Mouse (Mus musculus) monocyte, adult 59 days (primary cell): ENCODE results near the gene Pkhd1. TPM values are rescaled to one million over a fixed set of nuclear protein-coding genes. Genes with fewer than 3 reads are reported as not detected.

Experiments
- total RNA-seq, 2 experiments: library from RNA; stranded (reverse); gene quantifications; one replicate each; pipeline ENCODE4 v1.2.4; 2023

The Pkhd1 gene
- not detected for total RNA-seq

DNA sequence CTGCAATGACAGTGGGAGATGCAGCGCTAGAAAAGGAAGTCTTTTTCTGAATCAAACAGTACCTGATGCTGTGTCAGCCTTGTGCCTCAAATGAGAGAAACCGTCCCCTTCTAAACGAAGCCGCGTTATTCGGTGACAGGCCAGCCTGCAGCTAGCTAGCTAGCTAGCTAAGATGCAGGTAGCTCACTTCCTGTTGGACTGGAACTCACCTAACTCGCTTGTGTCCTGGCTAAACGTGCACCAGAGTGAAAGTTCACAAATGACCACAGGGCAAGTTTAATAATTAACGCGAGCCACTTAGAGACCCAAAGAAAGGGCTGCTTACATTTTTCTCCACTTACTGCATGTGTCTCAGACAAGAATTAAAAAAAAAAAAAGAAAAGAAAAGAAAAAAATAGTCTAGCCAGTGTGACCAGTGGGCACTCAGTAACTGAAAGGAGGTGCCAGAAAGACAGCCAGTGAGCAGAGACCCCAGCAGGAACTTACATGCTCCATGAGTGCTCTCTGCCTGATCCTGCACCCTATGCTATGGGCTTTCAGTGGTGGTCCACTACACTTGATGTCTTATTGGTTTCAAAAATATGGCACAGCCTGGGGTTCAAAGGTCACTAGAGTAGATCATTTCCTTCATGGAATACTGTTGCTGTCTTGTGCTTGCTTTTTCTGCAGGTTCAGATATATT, at the start of gene Pkhd1:
TSS of gene Pkhd1 (minus strand) at position 216 of the 682 bp plus-strand sequence.

Other genes starting within 250 kb of the Pkhd1 start
- gene Il17a, start 112.8 kb upstream of the Pkhd1 start, total RNA-seq, result not detected
- 1 to 10 TPM in 1 of 2 experiments, not detected in 1; 2.9 TPM for gene Il17f, start 172.6 kb upstream of the Pkhd1 start, total RNA-seq
- 10 to 100 TPM; 19.5 to 21.9 TPM for gene Mcm3, start 202.2 kb upstream of the Pkhd1 start, total RNA-seq